Mouse (Mus musculus) left cerebral cortex, adult 2 months (tissue): ENCODE measurements around the gene Acap1. TPM values are rescaled to one million over a fixed set of nuclear protein-coding genes. Genes with fewer than 3 reads are reported as not detected.

Experiments used
- DNase-seq, 2 experiments: peaks; one replicate each; pipeline ENCODE4 v3.0.0; 2021 to 2022; ENCODE audit warnings: low spot score in 2 of 2, mixed read lengths in 1 of 2; ENCODE audit errors: extremely low spot score in 1 of 2
- H3K27ac ChIP-seq: fragments of 200-600 bp; 2 replicates; pipeline ENCODE4 v1.8.1; 2022
- H3K4me3 ChIP-seq: fragments of 200-600 bp; 2 replicates; pipeline ENCODE4 v1.8.1; 2022
- CTCF ChIP-seq: fragments of 200-600 bp; IDR thresholded peaks from 2 replicates; pipeline ENCODE4 v1.8.1; 2022; ENCODE audit warnings: antibody characterized with exemption, mild to moderate bottlenecking, moderate library complexity
- intact Hi-C: fragments of 180-260 bp; cut with DNase I; formaldehyde crosslinking; loops from one replicate; pipeline ENCODE4 v1.15.1; 2025
- total RNA-seq, 2 experiments: library from RNA; stranded (reverse); gene quantifications; 2 replicates each; pipeline ENCODE4 v1.2.3; 2021

Gene Acap1
- total RNA-seq, 2 experiments from 2014 or later: not detected

GRCm38 (mm10) chr11:69911701-69912100 lies 16.4 kb upstream of the Acap1 start:
- TF ChIP-seq CTCF: no peak
- intact Hi-C loops: no loop called here
- Histone ChIP-seq H3K27ac (no peak overlapping the region), H3K4me3 (no peak overlapping the region)
- no peak for DNase-seq

GRCm38 (mm10) chr11:69910781-69911560 lies 15.6 kb upstream of the Acap1 start:
- no peak overlapping the region for H3K4me3 ChIP-seq
- H3K27ac ChIP-seq: no peak overlapping the region
- no peak for TF ChIP-seq CTCF
- no peak for DNase-seq
- intact Hi-C loops: no loop called here

- H3K27ac ChIP-seq: no peak overlapping the region
- TF ChIP-seq CTCF: no peak
- no peak overlapping the region for H3K4me3 ChIP-seq
- DNase-seq: no peak
- intact Hi-C loops: no loop called here
Observed at GRCm38 (mm10) chr11:69910177-69910576, 14.8 kb upstream of the Acap1 start.

- Histone ChIP-seq H3K27ac (no peak overlapping the region), H3K4me3 (no peak overlapping the region)
- no peak for DNase-seq
- intact Hi-C loops: no loop called here
- TF ChIP-seq CTCF: no peak
Observed at GRCm38 (mm10) chr11:69909174-69909573, 13.8 kb upstream of the Acap1 start.

- DNase-seq: no peak
- TF ChIP-seq CTCF: no peak
- Histone ChIP-seq H3K4me3 (no peak overlapping the region), H3K27ac (no peak overlapping the region)
- intact Hi-C loops: no loop called here
Observed at GRCm38 (mm10) chr11:69908645-69909044, 13.3 kb upstream of the Acap1 start.

- intact Hi-C loops: loop anchor here (5.0 kb wide), 1 partner anchor 67 kb away; the partner anchor contains the start of genes Nlgn2 and Tmem256
- DNase-seq: no peak
- Histone ChIP-seq H3K27ac (no peak overlapping the region), H3K4me3 (no peak overlapping the region)
- TF ChIP-seq CTCF: no peak
Observed at GRCm38 (mm10) chr11:69904311-69904710, 9.0 kb upstream of the Acap1 start.

GRCm38 (mm10) chr11:69902972-69903371 lies 7.6 kb upstream of the Acap1 start:
- DNase-seq: no peak
- Histone ChIP-seq H3K4me3 (peak overlapping the region; percentile 79; the same call in 1 of the 2 replicates), H3K27ac (no peak overlapping the region)
- no peak for TF ChIP-seq CTCF
- intact Hi-C loops: loop anchor here (5.0 kb wide), 1 partner anchor 66 kb away; the partner anchor contains the start of genes Nlgn2 and Tmem256

- no peak for DNase-seq
- intact Hi-C loops: loop anchor here (2.0 to 5.0 kb wide), 3 partner anchors 21 to 219 kb away; partner anchors contain the start of genes Kctd11, Nlgn2, Senp3 and Tmem256
- no peak for TF ChIP-seq CTCF
- Histone ChIP-seq H3K27ac (peak overlapping the region; percentile 95), H3K4me3 (peak overlapping the region; percentile 79)
Observed at GRCm38 (mm10) chr11:69901993-69902392, 6.7 kb upstream of the Acap1 start.

GRCm38 (mm10) chr11:69901406-69901846 lies 6.1 kb upstream of the Acap1 start:
- peak overlapping the region; percentile 79 for H3K4me3 ChIP-seq
- H3K27ac ChIP-seq: peak overlapping the region; percentile 95
- TF ChIP-seq CTCF: no peak
- intact Hi-C loops: loop anchor here (2.0 to 5.0 kb wide), 3 partner anchors 21 to 219 kb away; partner anchors contain the start of genes Kctd11, Nlgn2, Senp3 and Tmem256
- DNase-seq: peak; percentile 95 to 97

- peak within 1 kb of the TSS; percentile 95 for H3K27ac ChIP-seq
- intact Hi-C loops: loop anchor here (2.0 to 5.0 kb wide), 3 partner anchors 20 to 218 kb away; partner anchors contain the start of genes Kctd11, Nlgn2, Senp3 and Tmem256
- H3K4me3 ChIP-seq: peak within 1 kb of the TSS; percentile 79
- peak; percentile 84 to 86 for DNase-seq
- TF ChIP-seq CTCF: no peak
Observed at GRCm38 (mm10) chr11:69900471-69901405, 5.4 kb upstream of the Acap1 start, which contains the start of the genes 2810408A11Rik and Neurl4. Gene 2810408A11Rik, minus strand, starts transcription at chr11:69900987. Gene Neurl4, plus strand, starts transcription at chr11:69901072.

- DNase-seq: no peak
- TF ChIP-seq CTCF: no peak
- Histone ChIP-seq H3K4me3 (no peak overlapping the region), H3K27ac (no peak overlapping the region)
- intact Hi-C loops: loop anchor here (2.0 to 5.0 kb wide), 3 partner anchors 19 to 217 kb away; partner anchors contain the start of genes Kctd11, Nlgn2, Senp3 and Tmem256
Observed at GRCm38 (mm10) chr11:69899870-69900269, 4.5 kb upstream of the Acap1 start.
